Mouse (Mus musculus): ENCODE measurements around the gene Mon1a. TPM values are rescaled to one million over a fixed set of nuclear protein-coding genes. Genes with fewer than 3 reads are reported as not detected.

Mon1a gene
- polyA plus RNA-seq (2017; shearing (Covaris generic)) = 19.9 TPM

DNA sequence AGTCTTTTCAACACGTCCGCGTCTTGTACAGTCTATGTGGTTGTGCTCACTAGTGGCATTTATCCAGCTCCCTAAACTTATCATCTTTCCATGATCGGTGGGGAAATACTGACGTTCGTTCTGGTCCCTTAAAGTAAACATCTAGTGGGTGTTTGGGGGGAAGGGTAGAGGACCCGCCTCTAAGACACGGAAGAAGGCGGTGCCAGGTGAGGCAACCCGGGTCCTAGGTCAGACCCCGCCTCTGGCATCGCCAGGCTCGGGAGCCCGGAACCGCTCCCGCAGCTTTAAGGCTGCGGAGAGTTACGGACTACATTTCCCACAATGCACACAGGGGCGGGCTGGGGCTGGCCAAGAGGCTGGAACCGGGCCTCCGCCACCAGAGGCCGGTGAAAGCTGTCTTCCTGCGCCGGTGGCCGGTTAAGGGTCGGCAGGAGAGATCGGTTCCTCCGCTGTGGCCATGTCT is at the start of gene Mon1a:
Gene Mon1a, plus strand, starts transcription at position 348 of the 463 bp plus-strand sequence.

GRCm38 (mm10) chr9:107873137-107873536 is 14.8 kb upstream of the Mon1a start, which contains the start of gene Rbm6:
Gene Rbm6 (minus strand): TSS chr9:107873237.

DNA sequence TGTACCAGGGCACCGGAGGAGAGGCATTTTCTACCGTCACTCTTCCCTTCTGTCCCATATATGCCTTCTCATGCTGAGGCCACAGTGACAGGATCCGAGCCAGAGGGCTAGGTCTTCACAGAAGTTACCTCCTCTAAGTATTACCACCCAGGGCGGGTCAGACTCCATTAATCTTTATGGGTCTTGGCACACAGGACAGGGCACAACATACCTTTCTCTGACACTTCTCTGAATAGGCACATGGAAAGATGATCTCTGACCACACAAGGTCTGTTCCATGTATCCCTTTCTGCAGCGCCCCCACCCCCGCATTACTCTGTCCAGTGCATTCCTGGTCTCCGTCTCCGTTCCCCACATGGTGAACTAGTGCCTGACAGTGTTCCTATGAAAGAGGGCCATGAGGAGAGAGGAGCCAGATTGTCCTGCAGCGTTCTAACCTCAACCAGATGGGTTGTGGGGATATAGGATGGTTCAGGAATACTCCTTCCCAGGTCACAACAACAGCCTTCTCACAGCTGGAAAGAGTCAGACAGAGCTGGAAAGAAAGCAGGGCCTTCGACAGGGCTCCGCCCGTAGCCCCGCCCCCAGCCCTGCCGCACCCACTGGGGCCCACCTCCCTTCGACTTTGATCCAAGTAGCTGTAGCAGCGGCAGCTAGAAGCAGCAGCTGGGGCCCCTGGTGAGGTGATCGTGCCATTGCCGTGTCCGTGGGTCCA is 18.5 kb downstream of the Mon1a start, which contains the start of gene Mst1r:
Gene Mst1r, plus strand, starts transcription at position 622 of the 715 bp plus-strand sequence.

DNA sequence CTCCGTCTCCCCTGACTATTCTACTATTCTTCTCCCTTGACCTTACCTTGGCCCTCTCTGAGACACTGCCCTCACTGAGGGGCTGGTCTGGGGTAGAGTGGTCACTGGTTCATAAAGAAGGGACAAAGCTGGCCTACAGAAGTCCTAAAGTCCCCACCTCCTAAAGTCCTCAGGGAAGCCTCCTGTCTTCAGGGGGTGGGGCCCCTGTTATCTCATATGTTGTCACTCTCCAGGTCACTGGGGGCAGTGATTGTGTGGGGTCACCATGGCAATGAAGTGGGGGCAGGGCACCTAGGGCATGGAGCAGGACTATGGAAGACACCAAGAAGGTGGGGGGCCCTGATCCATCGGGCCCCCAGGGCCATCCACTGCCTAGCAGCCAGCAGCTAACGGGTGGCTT is 40.2 kb downstream of the Mon1a start, which contains the start of gene Actl11:
Gene Actl11, plus strand, starts transcription at position 301 of the 400 bp plus-strand sequence.

GRCm38 (mm10) chr9:107935374-107935773 is 47.4 kb downstream of the Mon1a start, which contains the start of gene Camkv:
Gene Camkv (plus strand): TSS chr9:107935674.

DNA sequence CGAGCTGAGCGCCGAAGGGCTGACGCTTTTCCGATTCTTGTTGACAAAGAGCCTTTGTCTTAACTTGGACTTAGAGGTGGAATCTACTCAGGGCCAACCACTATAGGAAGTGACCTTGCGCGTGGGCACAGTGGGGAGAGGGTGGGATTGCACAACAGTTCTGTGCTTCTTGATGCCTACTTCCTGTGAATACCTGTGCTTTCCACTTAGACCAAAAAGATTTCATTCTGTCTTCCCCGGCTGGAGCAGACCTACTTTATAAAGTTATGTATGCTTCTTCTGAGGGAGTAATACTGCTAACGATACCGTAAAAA is 61.9 kb downstream of the Mon1a start, which contains the start of gene Traip:
Gene Traip, plus strand, starts transcription at position 215 of the 314 bp plus-strand sequence.

Other genes starting within 250 kb of the Mon1a start
- gene Slc38a3, start 218.6 kb upstream of the Mon1a start, polyA plus RNA-seq (2017; shearing (Covaris generic)) = 1.6 TPM
- gene Gnat1, start 208.4 kb upstream of the Mon1a start, polyA plus RNA-seq (2017; shearing (Covaris generic)) = 9.1 TPM
- 0.22 TPM for gene Sema3f, start 177.7 kb upstream of the Mon1a start, polyA plus RNA-seq (2017; shearing (Covaris generic))
- 306 TPM for gene Rbm5, start 117.2 kb upstream of the Mon1a start, polyA plus RNA-seq (2017; shearing (Covaris generic))
- 110 TPM for gene Rbm6, start 14.9 kb upstream of the Mon1a start, polyA plus RNA-seq (2017; shearing (Covaris generic))
- not detected for gene Mst1r, start 18.7 kb downstream of the Mon1a start, polyA plus RNA-seq (2017; shearing (Covaris generic))
- not detected for gene Actl11, start 40.3 kb downstream of the Mon1a start, polyA plus RNA-seq (2017; shearing (Covaris generic))
- gene Camkv, start 47.5 kb downstream of the Mon1a start, polyA plus RNA-seq (2017; shearing (Covaris generic)) = not detected
- 2.0 TPM for gene Traip, start 62.0 kb downstream of the Mon1a start, polyA plus RNA-seq (2017; shearing (Covaris generic))
- 150 TPM for gene Uba7, start 87.4 kb downstream of the Mon1a start, polyA plus RNA-seq (2017; shearing (Covaris generic))
- gene Gm20661, start 94.9 kb downstream of the Mon1a start, polyA plus RNA-seq (2017; shearing (Covaris generic)) = not detected
- 0.61 TPM for gene Inka1, start 97.7 kb downstream of the Mon1a start, polyA plus RNA-seq (2017; shearing (Covaris generic))
- gene Cdhr4, start 104.3 kb downstream of the Mon1a start, polyA plus RNA-seq (2017; shearing (Covaris generic)) = not detected
- not detected for gene Gm20662, start 108.2 kb downstream of the Mon1a start, polyA plus RNA-seq (2017; shearing (Covaris generic))
- gene Ip6k1, start 114.3 kb downstream of the Mon1a start, polyA plus RNA-seq (2017; shearing (Covaris generic)) = 146 TPM
- 25.0 TPM for gene Gmppb, start 161.1 kb downstream of the Mon1a start, polyA plus RNA-seq (2017; shearing (Covaris generic))
- gene Amigo3, start 165.0 kb downstream of the Mon1a start, polyA plus RNA-seq (2017; shearing (Covaris generic)) = 1.4 TPM
- gene Mst1, start 192.3 kb downstream of the Mon1a start, polyA plus RNA-seq (2017; shearing (Covaris generic)) = 3.1 TPM
- 110 TPM for gene Rnf123, start 195.2 kb downstream of the Mon1a start, polyA plus RNA-seq (2017; shearing (Covaris generic))
- gene Apeh, start 206.5 kb downstream of the Mon1a start, polyA plus RNA-seq (2017; shearing (Covaris generic)) = 54.4 TPM